Mouse (Mus musculus): ENCODE measurements around the gene Prdm8. TPM values are rescaled to one million over a fixed set of nuclear protein-coding genes. Genes with fewer than 3 reads are reported as not detected.

Prdm8 gene
- polyA plus RNA-seq, 1 experiment = not detected

DNA sequence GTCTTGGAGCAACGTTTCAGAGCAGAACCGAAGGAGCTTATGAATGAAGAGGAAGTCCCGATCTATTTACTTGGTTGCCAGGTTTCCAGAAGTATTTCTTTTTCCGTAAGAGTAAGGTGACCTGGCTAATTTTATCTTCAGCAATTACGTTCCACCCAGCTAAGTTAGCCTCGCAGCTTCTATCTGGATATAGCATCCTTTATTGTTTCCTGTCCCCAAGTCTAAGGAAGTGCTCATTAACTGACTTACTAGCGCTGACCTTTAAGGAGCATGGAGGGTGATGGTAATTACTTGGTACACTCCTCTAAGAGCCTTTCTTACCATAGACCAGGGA lies 32.2 kb downstream of the Prdm8 start:
- TF ChIP-seq GATA1 (IDR thresholded peaks at IDR 0.05; ENCODE audit: low read length) = no peak

DNA sequence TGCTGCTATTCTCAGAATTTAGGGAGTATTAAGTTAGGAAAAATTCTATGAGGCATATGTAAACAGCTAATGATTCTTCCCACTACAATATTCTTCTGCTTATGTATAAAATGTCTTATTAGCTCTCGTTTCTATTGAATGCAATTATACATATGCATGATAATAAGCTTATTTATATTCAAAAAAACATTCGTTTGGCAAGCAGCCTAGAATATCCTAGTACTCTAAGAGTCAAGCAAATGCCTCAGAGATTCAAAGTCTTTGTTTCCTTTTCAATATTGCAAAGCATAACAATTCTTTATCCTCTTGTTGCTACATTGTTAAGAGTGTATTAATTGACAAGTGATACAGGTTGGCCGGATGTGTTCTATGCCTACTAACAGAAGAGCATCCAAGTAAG lies 34.6 kb downstream of the Prdm8 start:
- no peak for TF ChIP-seq GATA1 (IDR thresholded peaks at IDR 0.05; ENCODE audit: low read length)

DNA sequence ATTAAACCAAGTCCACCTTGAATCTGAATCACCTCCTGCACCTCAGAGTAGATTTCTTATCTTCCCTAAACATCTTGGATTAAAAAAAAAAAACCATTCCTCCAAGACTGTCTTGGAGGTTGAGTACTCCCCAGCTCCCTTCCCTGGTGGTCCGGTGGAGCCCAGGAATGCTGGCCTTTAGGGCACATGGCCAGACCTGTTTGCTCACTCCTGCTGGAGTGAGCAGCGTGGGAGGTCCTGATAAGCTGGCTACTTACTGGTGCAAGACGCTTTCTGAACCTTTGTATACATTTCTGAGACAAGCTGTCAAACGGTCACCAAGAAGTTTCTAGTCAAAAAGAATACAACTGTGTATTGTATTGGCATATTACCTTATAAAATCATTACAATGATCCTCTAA lies 36.0 kb downstream of the Prdm8 start:
- no peak for TF ChIP-seq GATA1 (IDR thresholded peaks at IDR 0.05; ENCODE audit: low read length)

DNA sequence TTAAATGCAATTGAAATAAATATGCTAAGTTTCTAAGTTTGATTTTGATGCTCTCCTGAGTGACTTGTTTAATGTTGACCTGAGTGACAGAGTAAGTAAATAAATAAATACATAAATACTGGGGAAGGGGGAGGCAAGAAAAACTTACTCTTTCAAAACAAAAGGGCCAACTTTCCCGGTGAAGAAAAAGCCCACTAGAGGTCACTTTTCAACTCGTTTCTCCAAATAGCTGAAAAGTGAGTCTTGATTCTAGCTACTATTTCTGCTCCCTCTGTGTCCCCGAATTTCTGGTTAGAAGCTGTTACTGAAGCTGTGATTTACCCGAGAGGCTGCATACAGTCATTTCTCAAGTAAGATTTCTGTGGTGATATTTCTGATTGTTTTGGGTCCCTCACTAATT lies 45.5 kb downstream of the Prdm8 start:
- no peak for TF ChIP-seq GATA1 (IDR thresholded peaks at IDR 0.05; ENCODE audit: low read length)

DNA sequence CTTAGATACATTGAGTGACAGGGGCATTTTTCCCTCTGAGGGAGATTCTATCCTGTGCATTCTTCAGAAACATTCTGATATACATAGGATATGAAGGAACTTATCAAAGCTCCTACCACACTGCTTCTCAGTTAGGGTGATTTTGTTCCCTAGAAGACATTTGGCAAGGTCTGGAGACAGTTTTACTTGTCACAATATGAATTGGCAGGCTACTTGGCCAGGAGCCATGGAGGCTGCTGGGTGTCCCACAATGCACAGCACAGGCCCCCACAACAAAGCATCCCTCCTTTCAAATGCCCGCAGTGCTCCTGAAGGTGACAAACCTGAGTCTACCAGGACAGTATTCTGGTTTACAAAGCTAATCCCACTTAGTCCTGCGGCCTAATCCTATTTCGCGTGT lies 55.0 kb downstream of the Prdm8 start:
- no peak for TF ChIP-seq GATA1 (IDR thresholded peaks at IDR 0.05; ENCODE audit: low read length)

DNA sequence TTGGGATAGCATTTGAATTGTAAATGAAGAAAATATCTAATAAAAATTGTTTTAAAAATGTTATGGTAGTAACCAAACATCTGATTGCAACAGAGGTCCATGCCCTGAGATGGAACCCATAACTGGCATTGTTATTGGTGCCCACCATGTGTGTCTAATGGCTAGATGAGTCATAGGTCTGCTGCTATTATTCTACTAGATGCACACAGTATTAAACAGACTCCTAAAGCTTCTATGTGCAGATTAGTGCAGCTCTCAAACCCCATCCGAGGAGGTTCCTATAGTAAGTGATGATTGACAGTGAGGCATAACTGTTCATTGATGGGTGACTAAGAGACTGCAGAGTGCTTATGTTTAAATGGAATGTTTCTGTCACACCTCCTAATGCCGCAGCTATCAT lies 59.7 kb downstream of the Prdm8 start:
- TF ChIP-seq GATA1 (IDR thresholded peaks at IDR 0.05; ENCODE audit: low read length) = no peak

DNA sequence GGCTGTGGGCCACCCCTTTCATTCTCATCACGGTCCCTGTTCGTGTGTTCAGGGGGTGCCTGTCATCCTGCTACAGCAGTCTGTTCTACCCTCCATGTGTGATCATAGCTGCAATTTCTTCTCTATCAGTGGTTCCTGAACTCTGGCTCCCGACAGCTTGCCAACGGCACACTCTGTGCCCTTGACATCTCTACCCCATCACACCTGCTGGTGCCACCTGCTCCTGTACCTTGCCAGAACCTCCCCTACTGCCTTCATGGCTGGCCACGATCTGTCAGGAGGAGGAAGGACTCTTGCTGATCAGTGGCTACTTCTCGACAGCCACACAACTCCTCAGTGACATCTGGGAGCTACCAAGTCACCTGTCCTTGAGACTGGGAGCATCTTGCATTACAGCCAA lies 62.5 kb downstream of the Prdm8 start:
- TF ChIP-seq GATA1 (IDR thresholded peaks at IDR 0.05; ENCODE audit: low read length) = no peak

DNA sequence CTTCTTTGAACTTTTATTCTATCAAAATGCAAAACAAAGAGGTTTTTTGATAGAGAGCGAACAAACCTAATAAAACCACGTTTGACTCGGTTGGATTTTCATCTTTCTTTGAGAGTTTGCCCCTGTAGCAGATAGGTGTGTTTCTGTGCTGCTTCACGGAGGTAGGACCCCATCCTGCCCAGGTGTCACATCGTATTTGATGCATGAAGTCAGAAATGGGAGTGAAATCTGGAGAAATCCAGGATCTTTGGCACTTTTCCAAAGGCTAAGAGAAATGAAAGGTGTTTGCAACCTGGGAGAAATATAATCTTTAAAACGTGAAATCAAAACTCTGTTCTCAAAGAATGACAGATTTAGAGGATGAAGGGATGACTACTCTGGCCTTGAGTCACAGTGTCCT lies 71.5 kb downstream of the Prdm8 start:
- TF ChIP-seq GATA1 (IDR thresholded peaks at IDR 0.05; ENCODE audit: low read length) = no peak

Other genes with a start within 250 kb of the Prdm8 start
- gene Antxr2, start 136.2 kb upstream of the Prdm8 start, polyA plus RNA-seq (2012) = not detected in 2 replicates
- gene Fgf5, start 87.0 kb downstream of the Prdm8 start, polyA plus RNA-seq (2012) = not detected in 2 replicates
- not detected in 2 replicates for gene Cfap299, start 162.1 kb downstream of the Prdm8 start, polyA plus RNA-seq (2012)